Mouse (Mus musculus): ENCODE results near the gene Ddi2. TPM values are rescaled to one million over a fixed set of nuclear protein-coding genes. Genes with fewer than 3 reads are reported as not detected.

The Ddi2 gene
- total RNA-seq, 2 experiments from 2014 or later, result 29.8 to 35.1 TPM

DNA sequence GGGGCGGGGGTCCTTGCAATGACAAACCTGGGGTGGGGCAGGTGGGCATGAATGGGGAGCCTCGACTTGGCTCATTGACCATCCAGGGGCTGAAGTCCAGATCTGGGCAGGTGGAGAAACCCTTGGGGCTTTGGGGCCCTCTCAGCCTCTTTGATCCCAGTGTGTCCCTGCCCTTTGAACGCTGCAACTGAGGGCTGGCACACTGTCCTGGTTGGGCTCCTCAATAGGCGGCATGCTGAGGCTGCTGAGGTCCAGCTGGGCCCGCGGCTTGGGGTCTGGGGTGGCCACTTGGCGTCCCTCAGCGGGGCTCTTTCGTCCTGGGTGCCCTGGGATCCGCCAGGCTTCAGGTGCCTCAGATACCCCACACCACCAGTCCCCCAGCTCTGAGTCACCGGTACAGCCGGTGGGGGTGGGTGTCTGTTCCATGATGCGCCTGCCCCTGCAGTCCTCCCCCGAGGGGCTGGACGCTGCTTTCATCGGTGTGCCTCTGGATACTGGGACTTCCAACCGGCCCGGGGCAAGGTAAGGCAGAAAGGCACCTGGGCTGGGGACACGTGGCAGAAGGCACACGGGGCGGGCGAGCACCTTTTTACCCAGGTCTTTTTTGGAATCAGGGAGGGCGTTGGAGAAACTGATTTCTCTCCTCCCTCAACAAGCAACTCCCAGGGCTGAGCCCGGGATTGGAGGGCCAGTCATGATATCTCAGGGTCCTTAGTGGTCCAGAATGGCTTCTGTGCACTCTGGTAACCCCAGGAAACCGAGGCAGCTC, 23.5 kb upstream of the Ddi2 start, which contains the start of gene Agmat:
Agmat (plus strand) TSS at position 95 of the 769 bp plus-strand sequence.
- ATAC-seq (replicated peaks; ENCODE audit: low FRiP score, poor library complexity, severe bottlenecking), result no peak

DNA sequence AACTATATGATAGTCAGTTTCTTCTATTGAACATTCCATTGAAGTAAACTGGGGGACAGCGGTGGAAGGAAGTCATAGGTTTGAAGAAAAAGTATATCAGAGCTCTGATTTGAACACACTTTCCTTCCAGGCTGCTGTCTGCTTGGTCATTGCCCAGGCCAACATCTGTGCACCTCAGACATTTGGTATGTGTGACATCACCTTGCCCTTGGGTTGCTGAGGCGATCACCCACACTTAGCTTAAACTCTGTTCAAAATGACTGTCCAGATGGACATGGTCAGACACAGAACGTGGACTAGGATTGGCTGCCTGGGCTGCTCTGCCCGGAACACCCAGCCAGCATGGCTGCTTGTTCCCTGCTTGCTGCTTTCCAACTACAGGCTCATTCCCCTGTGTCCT, 19.2 kb upstream of the Ddi2 start:
- peak; percentile 48; the same call in 1 of the 2 replicates for ATAC-seq (replicated peaks; ENCODE audit: low FRiP score, poor library complexity, severe bottlenecking)

DNA sequence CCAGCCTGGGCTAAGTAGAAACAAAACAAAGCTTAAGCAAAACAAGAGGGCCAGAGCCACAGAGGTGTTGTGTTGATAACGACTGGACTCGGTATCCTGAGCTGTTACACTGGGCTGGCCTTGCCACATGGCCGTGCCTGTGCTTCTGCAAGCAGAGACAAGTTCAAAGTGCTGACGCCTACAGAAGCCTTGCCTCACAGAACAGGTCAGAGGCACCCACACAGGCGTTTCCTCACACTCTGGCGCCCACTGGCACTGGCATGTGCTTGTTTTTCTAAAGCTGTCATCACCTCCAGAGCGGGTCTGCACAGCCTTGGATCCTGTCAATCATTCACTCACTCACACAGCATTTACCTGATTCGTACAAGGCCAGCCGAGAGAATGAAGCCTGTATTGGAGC, 18.6 kb upstream of the Ddi2 start:
- no peak for ATAC-seq (replicated peaks; ENCODE audit: low FRiP score, poor library complexity, severe bottlenecking)

DNA sequence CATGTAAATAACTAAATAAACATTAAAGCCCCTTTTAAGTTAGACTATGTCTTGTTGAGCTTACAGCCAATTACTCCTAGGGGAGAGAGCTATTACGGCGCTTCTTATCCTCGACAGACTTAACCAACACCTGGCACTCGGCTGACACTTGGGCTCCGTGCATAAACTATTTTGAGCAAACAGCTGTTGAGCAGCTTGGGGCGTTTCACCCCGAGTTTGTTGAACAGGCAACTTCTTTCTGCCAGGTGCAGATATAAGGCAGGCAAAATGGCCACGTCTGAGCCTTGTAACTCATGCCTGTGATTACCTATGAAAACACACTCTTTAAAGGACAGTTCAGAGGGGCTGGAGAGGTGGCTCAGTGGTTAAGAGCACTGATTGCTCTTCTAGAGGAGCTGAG, 14.8 kb upstream of the Ddi2 start:
- no peak for ATAC-seq (replicated peaks; ENCODE audit: low FRiP score, poor library complexity, severe bottlenecking)

DNA sequence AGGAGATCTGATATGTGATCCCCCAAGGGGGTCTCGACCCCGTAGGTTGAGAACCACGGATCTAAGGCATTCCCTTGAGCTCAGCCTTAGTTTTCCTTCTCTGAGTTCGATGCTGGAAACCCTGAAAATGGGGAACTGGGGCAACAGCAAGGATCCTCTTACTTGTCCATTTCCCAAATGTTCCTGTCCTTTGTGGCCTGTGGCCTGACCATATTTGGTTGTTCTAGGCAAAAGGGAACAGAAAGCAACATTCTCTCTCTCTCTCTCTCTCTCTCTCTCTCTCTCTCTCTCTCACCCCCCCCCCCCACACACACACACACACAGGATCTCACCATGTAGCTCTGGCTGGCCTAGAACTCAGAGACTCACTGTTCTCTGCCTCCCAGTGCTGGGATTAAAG, 13.6 kb upstream of the Ddi2 start:
- ATAC-seq (replicated peaks; ENCODE audit: low FRiP score, poor library complexity, severe bottlenecking), result no peak

DNA sequence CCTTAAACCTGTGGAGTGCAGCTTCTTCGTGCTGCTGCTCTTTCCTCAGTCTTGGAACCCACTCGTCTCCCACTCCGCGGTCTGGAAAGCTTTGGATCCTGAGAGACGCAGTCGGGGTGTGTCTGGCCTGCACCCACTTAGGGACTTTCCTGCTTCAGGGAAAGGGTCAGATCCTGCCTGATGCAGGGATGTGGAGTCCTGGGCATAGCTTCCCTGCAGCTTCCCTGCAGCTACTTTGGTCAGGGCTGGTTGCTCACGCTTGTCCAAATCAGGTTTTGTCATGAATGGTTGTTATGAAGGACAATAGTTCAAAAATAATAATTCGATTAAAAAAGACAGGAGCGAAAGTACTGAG, 12.0 kb upstream of the Ddi2 start:
- peak; percentile 25; the same call in 1 of the 2 replicates for ATAC-seq (replicated peaks; ENCODE audit: low FRiP score, poor library complexity, severe bottlenecking)

DNA sequence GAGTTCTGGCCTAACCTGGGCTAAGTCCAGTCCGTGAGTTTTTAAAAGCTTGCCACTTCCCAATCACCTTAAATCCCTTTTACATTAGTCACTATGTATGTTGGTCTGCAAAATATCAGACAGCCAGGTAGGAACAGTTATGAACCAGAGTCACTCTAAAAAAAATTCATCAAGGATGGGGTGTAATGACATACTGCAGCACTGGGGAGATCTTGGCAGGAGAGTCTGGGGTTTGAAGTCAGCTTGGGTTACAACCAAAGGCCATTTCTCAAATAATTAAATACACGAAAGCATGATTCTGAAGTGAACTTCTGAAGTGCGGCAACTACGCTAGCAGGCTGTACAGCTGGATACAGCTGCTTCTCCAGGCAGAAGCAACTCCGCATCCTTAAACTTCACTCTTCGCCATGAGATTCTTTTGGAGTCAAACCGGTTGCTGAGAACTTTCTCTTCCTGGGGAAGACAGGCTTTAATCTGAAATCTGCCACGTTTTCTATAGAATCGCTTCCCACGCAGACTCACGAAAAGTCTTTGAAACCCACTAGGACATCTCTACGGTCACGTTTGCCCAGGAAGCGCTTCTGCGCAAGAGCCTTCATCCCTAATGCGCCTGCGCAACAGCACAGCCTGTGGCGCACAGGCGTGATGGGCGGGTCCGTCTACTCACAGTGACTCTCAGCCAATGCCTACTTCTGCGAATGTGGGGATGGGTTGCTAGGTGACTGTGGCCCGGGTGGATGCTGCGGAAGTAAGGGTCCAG, 11.4 kb upstream of the Ddi2 start:
- ATAC-seq (replicated peaks; ENCODE audit: low FRiP score, poor library complexity, severe bottlenecking), result peak; percentile 99

DNA sequence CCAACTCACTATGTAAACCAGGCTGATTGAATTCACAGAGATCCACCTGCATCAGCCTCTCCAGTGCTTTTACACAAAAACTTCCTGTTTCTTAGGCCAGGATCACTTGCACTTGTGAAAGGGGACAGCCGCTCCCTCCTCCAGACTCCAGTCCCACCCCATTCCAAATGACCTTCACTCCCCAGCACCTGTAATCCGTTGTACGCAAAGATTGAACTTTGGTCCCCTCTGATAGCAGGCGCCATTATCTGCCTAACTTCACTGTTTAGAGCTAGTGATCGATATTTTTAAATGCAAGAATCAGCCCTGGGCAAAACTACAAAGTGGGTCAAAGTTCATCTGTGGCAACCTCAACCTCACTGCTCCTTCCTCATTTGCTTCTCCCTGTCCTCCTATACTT, 8.5 kb upstream of the Ddi2 start:
- no peak for ATAC-seq (replicated peaks; ENCODE audit: low FRiP score, poor library complexity, severe bottlenecking)

DNA sequence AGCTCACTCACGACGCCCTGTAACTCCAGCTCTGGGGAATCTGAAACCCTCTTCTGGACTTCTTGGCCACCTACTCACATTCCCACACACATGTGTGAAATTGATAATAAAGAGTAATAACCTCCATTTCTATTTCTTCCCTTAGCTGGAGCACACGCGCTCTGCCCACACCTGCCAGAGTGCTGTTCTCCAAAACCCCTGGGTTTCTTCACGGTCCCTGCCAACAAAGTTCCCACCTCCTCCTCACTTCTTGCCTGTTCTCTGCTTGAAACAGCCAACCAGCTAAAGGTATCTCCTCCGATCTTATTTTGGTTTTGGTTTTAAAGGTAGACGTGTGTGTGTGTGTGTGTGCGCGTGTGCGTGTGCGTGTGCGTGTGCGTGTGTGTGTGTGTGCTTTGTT, 7.2 kb upstream of the Ddi2 start:
- ATAC-seq (replicated peaks; ENCODE audit: low FRiP score, poor library complexity, severe bottlenecking), result no peak

DNA sequence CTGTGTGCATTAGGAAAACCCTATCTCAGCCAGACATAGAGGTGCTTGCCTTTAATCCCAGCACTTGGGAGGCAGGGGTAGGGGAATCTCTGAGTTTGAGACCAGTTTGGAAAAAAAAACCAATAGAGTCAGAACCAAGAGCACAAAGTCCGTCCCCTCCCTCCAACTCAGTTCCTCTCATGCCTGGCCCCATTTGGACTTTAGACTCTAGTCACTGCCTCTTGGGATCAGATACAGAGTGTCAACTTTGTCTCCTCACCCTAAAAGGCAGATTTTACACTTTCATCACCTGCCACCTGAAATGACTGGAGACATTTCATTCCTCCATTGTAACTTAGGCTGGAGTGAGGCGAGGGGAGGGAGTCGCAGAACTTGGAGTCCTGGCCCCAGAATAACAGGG, 6.0 kb upstream of the Ddi2 start:
- ATAC-seq (replicated peaks; ENCODE audit: low FRiP score, poor library complexity, severe bottlenecking), result no peak

DNA sequence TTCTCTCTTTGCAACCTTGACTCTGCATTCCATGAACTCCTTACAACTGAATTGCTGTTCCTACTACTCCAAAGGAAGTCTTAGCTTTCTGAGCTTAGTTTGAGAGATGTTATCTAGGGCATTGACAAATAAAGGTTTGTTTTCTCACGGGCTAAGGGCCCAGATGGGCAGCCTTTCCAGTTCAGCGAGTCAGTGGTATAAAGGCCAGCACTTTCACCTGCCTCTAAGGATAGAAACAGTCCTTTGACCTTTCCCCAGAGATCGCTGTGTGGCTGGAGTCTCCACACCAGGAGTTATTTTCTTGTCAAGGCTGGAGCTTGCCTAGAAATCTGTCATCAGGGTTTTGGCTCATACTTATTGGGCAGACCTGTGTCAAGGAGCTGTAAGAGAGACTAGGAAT, 2.5 kb upstream of the Ddi2 start:
- no peak for ATAC-seq (replicated peaks; ENCODE audit: low FRiP score, poor library complexity, severe bottlenecking)

DNA sequence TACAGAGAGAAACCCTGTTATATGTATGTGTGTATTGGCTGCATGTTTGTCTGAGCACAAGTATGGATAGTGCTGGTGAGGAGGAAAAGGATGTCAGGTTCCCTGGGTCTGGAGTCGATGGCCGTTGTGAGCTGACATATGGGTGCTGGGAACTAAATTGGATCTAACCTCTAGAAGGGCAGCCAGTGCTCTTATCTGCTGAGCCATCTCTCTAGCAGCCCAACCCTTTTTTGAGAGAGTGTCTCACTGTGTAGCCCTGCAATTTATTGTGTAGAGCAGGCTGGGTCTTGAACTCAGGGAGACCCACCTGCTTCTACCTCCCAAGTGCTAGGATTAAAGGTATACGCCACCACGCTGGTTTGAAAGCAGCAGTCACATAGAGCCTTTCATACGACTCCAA, 2.1 kb upstream of the Ddi2 start:
- no peak for ATAC-seq (replicated peaks; ENCODE audit: low FRiP score, poor library complexity, severe bottlenecking)

DNA sequence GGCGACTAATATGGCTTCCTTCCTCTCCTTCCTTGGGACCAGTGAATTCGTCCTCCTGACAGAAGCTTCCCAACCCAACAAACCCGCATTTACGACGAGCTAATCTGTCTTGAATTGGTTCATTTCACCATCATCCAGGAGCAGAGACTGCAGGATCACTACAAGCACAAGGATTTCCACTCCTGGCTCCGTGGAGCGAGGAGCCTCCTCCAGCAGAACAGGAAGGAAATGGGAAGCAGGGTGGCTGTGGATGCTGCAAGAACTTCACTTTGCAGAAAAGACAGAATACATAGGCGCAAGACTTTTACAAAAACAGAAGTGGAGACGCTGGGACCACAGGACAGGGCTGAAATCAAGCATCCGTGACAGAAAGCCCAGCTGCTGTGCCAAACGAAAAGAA, 1.4 kb upstream of the Ddi2 start:
- ATAC-seq (replicated peaks; ENCODE audit: low FRiP score, poor library complexity, severe bottlenecking), result no peak

DNA sequence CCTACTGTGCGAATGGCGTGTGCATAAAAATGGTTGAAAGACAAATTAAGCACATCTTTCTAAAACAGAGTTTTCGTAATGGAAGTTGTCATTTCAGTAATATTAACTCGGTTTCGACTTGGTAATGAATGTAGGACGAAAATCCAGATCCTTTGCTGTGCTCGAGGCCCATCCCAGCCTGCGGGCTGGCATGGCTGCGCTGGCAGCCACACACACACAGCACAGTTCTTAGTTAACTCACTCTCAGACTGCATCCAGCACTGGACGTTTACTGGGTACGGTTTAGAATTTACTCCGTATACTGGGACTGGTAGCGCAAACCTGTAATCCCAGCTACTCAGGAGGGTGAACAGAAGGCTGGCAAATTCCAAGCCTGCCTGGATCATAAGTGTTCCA, 452 bp upstream of the Ddi2 start:
- peak; percentile 43; the same call in 1 of the 2 replicates for ATAC-seq (replicated peaks; ENCODE audit: low FRiP score, poor library complexity, severe bottlenecking)

DNA sequence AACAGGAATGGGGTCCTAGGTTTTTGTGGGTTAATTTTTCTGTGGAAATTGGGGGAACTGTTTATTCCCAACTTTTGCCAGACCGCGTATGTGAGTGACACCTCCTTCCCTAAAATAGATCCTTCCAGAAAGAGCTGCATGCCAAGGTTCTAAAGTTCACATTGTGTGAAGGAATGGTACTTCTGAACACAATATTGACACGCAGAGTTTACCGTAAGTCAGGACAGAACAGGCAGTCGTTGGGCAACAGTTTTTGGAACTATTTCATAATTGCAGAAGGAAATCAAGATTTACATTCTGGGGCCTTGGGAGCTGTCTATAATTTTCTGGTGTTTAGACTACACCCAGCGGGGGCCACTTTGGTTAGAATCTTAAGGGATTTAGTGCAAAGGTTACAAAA, 1.3 kb downstream of the Ddi2 start:
- no peak for ATAC-seq (replicated peaks; ENCODE audit: low FRiP score, poor library complexity, severe bottlenecking)

DNA sequence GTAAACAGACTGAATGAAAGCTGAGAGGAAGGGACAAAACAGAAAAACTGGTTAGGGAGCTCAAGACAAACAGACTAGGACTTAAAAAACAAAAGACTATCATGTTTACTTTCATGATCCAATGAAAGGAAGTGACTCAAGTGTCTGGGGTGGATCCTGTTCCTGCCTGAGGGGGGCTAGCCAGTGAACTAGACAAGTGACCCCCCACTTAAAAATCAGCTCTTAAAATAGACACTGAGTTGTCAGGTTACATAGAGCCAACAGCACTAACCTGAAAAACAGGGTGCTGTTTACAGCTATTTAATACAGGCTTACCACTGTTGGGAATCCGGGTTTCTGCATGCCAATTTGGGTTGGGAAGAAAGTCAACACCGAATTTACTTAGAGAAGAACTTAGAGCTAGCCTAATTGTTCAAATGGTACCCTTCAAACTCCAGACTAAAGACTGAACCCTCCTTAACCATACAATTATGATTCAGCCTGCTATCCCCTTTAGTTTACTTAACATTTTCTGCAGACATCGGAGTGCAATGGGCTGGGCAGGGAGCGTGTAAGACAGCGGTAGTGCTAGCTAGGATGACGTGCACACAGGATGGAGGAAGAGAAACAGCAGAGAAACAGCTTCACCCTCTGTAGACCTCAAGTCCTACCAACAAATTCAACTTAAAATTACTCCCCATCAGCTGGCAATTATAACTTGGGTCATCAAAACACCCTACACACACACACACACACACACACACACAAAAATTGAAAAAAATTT, 2.3 kb downstream of the Ddi2 start:
- no peak for ATAC-seq (replicated peaks; ENCODE audit: low FRiP score, poor library complexity, severe bottlenecking)

DNA sequence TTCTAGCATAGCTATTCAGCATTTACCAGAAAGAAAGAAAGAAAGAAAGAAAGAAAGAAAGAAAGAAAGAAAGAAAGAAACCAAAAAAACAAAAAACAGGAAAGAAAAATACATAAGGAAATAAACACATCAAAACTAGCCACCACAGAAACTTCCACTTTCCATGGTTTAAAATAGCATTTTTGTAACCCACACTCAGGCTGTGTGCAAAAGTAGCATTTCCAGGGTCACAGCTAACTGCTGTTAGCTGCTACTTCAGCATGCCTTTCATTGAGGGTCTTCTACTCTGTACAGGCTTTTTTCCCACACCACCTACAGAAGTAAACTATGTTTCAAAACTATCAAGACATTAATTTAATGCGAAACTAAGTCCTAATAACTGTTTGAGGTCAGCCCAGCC, 3.9 kb downstream of the Ddi2 start:
- no peak for ATAC-seq (replicated peaks; ENCODE audit: low FRiP score, poor library complexity, severe bottlenecking)

DNA sequence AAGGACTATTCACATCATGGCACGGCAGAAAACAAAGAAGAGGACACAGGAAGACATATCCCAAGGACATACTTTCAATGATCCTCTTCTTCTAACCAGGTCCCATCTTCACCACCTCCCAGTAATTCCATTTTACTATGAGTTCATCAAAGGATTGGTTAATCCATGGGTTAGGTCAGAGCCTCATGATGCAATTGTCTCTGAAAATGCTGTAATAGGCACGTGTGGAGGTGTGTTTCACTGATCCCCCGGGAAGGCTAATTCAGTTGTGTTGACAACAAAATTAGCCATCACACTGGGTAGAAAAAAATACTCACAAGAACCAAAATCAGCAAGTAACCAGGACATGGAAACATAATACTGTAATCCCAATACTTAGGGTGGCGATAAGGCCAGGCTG, 5.6 kb downstream of the Ddi2 start:
- no peak for ATAC-seq (replicated peaks; ENCODE audit: low FRiP score, poor library complexity, severe bottlenecking)

DNA sequence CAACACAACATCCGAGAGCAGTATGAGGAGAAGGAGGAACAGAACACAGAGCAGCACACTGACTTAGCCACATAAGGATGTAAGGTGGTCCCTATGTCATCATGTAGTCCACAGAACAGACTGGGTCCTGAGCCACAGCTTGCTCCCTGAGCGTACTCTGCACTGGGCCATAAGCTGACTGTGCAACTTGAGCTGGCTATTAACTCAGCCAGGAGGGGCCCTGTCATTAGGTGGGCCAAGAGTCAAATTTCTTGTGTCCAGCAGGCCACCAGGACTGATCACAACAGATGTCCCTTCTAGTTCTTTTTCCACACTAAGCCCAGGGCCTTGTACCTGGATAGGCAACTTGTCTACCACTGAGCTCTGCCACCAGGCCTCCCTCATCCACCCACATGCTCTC, 8.2 kb downstream of the Ddi2 start:
- no peak for ATAC-seq (replicated peaks; ENCODE audit: low FRiP score, poor library complexity, severe bottlenecking)

DNA sequence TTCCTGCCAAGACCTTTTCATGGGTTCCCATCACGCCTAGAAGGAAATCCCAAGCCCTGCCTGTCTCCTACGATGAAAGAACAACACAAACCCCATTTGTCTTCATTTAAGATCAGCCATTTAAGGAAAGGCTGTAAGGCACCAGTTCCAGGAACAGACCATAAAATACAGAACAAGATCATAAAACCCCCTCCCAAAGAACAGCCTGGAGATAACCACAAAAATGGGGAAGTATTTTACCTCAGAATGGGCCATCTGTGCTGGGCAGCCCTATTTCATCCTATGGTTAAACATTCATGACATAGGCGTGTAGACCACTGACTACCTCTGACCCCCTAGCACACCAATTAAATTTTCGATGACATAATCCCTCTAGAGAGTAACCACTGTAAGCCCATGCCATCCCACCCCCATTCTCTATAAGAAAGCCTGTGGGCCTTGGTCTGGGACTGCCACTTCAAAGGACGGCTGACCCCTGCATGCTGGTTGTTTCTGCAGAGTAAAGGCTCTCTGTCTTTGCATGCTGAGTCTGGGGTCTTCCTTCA, 9.5 kb downstream of the Ddi2 start:
- ATAC-seq (replicated peaks; ENCODE audit: low FRiP score, poor library complexity, severe bottlenecking), result no peak

DNA sequence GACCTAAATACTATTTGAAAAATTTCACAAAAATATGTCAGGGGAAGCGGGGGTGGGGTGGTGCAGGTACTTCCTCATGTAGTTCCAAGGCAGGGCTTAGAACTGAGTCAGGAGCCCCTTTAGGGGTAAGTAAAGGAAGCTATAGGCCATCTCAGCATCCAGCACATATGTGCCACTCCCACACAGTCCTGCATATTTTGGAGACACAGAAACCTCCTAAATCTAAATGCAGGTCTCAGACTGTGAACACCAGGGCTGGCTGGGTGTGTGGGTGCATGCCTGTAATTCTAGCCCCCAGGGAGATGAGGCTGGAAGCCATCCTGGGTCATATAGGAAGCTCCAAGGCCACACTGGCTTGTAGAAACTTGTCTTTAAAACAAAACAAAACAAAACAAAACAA, 12.0 kb downstream of the Ddi2 start:
- no peak for ATAC-seq (replicated peaks; ENCODE audit: low FRiP score, poor library complexity, severe bottlenecking)
